Mouse (Mus musculus): Measurements from ENCODE around the gene Aff2. TPM values are rescaled to one million over a fixed set of nuclear protein-coding genes. Genes with fewer than 3 reads are reported as not detected.

Gene Aff2
- polyA plus RNA-seq, 1 experiment from 2014 or later = 5.7 TPM

DNA sequence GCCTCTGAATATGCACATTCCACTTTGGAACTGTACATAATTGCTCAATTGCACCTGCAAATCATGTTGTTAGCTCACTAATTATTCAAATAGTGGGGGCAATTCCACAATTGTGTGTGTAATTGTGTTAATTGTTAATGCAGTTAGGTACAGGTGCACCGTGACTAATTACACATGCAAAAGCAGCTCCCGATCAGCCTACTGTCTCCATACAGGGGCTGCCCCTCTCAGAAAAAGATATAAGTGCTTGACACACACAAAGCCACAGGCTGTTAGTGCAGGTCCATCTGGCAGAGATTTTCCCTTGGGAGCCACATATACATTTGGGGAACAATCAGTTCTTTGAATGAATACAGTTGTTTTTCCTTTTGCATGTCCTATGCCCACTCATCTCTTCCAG lies 302.9 kb downstream of the Aff2 start:
- Histone ChIP-seq H3K4me3 (ENCODE audit: low read depth, low read length) (no peak overlapping the region), H3K27ac (replicated peaks; ENCODE audit: low read depth, low read length) (no peak overlapping the region), H3K9ac (ENCODE audit: low read depth, low read length) (no peak overlapping the region), H3K36me3 (ENCODE audit: control insufficient read depth, insufficient read depth, low read length) (no peaks in the 10 kb centered on the region), H3K4me2 (ENCODE audit: low read depth, low read length) (no peak overlapping the region), H3K9me3 (ENCODE audit: control insufficient read depth, low read length) (no peaks in the 10 kb centered on the region), H3K4me1 (ENCODE audit: control insufficient read depth, insufficient read depth, low read length) (no peaks in the 10 kb centered on the region), H3K27me3 (replicated peaks; ENCODE audit: control insufficient read depth, insufficient read depth, low read length) (no peaks in the 10 kb centered on the region)
- 92% methylated on average over 2 of the region's 2 CpGs for WGBS
- ATAC-seq (ENCODE audit: low read depth) = no peak
- no peak for DNase-seq (ENCODE audit: low spot score)

DNA sequence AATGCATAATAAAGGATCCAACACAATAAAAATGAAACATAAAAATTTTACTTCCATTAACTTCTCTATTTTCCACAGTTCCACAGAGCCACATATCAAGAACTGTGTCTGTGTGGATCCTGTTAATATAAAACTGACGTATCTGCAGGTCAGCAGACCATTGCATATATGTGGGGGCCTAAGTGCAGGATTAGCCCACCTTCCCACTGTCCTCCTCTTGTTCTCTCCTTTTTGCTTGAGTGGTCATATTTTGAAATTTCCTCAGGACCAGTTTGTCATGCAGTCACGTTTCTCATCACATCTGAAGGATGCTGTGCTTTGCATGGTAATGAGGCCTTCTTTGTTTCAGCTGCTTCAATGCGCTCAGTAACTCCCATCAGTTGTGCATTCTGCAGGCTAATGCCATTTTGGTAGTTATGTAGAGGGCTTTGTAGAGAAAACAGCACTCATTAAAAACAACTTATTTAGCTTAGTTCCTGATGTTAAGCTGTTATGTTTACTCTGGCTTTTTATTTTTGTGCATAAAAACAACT lies 306.1 kb downstream of the Aff2 start:
- Histone ChIP-seq H3K4me3 (ENCODE audit: low read depth, low read length) (no peak overlapping the region), H3K36me3 (ENCODE audit: control insufficient read depth, insufficient read depth, low read length) (no peaks in the 10 kb centered on the region), H3K4me2 (ENCODE audit: low read depth, low read length) (no peak overlapping the region), H3K4me1 (ENCODE audit: control insufficient read depth, insufficient read depth, low read length) (no peaks in the 10 kb centered on the region), H3K27me3 (replicated peaks; ENCODE audit: control insufficient read depth, insufficient read depth, low read length) (no peaks in the 10 kb centered on the region), H3K27ac (replicated peaks; ENCODE audit: low read depth, low read length) (no peak overlapping the region), H3K9me3 (ENCODE audit: control insufficient read depth, low read length) (no peaks in the 10 kb centered on the region), H3K9ac (ENCODE audit: low read depth, low read length) (no peak overlapping the region)
- ATAC-seq (ENCODE audit: low read depth) = no peak
- DNase-seq (ENCODE audit: low spot score) = no peak
- 76% methylated on average over 3 of the region's 3 CpGs for WGBS

DNA sequence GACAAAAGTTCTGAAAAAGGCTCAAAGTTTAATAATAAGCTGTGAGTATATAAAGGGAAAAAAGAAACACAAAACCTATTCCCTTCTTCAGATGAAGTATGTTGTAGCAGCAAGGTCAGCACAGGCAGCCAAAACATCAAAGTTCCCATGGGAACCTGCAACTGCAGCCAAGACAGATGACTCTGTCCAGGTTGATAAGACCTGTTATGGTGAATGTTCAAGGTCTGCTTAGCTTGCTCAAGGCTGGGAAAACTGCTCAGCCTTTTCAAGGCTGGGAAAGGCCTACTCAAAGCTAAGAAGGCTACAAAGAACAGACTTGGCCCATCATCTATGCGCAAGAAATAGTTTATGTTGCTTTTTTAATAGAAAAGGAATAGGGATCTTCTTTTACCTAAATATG lies 315.6 kb downstream of the Aff2 start:
- ATAC-seq (ENCODE audit: low read depth) = no peak
- H3K27me3 ChIP-seq (replicated peaks; ENCODE audit: control insufficient read depth, insufficient read depth, low read length) = no peaks in the 10 kb centered on the region
- no peaks in the 10 kb centered on the region for H3K9me3 ChIP-seq (ENCODE audit: control insufficient read depth, low read length)
- H3K4me2 ChIP-seq (ENCODE audit: low read depth, low read length) = no peak overlapping the region
- no peak overlapping the region for H3K27ac ChIP-seq (replicated peaks; ENCODE audit: low read depth, low read length)
- no peak overlapping the region for H3K9ac ChIP-seq (ENCODE audit: low read depth, low read length)
- no peaks in the 10 kb centered on the region for H3K36me3 ChIP-seq (ENCODE audit: control insufficient read depth, insufficient read depth, low read length)
- WGBS = 84% methylated on average over 1 of the region's 1 CpGs
- H3K4me3 ChIP-seq (ENCODE audit: low read depth, low read length) = no peak overlapping the region
- no peak for DNase-seq (ENCODE audit: low spot score)
- H3K4me1 ChIP-seq (ENCODE audit: control insufficient read depth, insufficient read depth, low read length) = no peaks in the 10 kb centered on the region

DNA sequence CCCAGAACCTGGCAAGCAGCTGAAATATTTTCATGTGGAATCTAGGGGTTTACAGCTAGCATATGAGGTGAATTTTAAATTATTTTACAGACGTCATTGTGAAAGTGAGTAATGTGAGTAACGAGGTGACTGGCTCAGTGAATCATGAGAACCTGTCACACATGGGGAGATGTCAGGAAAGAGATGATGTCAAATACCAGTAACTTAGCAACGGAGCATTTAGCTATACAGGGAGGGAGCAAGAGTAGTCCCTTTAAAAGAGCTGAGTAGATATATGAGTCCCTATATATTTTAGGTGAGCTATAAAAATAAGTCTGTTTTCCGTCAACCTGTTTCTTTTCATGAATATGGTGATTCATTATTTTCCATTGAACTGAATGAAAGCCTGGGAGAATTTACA lies 338.7 kb downstream of the Aff2 start:
- no peak overlapping the region for H3K9ac ChIP-seq (ENCODE audit: low read depth, low read length)
- ATAC-seq (ENCODE audit: low read depth) (no peak), DNase-seq (ENCODE audit: low spot score) (no peak)
- no peak overlapping the region for H3K27ac ChIP-seq (replicated peaks; ENCODE audit: low read depth, low read length)
- H3K4me1 ChIP-seq (ENCODE audit: control insufficient read depth, insufficient read depth, low read length) = no peaks in the 10 kb centered on the region
- no peaks in the 10 kb centered on the region for H3K27me3 ChIP-seq (replicated peaks; ENCODE audit: control insufficient read depth, insufficient read depth, low read length)
- no peaks in the 10 kb centered on the region for H3K36me3 ChIP-seq (ENCODE audit: control insufficient read depth, insufficient read depth, low read length)
- H3K9me3 ChIP-seq (ENCODE audit: control insufficient read depth, low read length) = no peaks in the 10 kb centered on the region
- no peak overlapping the region for H3K4me3 ChIP-seq (ENCODE audit: low read depth, low read length)
- no peak overlapping the region for H3K4me2 ChIP-seq (ENCODE audit: low read depth, low read length)
- WGBS = 62% methylated on average over 4 of the region's 4 CpGs

- no peaks in the 10 kb centered on the region for H3K36me3 ChIP-seq (ENCODE audit: control insufficient read depth, insufficient read depth, low read length)
- H3K27me3 ChIP-seq (replicated peaks; ENCODE audit: control insufficient read depth, insufficient read depth, low read length) = no peaks in the 10 kb centered on the region
- no peak for DNase-seq (ENCODE audit: low spot score)
- H3K9ac ChIP-seq (ENCODE audit: low read depth, low read length) = no peak overlapping the region
- no peak for ATAC-seq (ENCODE audit: low read depth)
- H3K4me1 ChIP-seq (ENCODE audit: control insufficient read depth, insufficient read depth, low read length) = no peaks in the 10 kb centered on the region
- no peak overlapping the region for H3K4me3 ChIP-seq (ENCODE audit: low read depth, low read length)
- no peak overlapping the region for H3K4me2 ChIP-seq (ENCODE audit: low read depth, low read length)
- H3K9me3 ChIP-seq (ENCODE audit: control insufficient read depth, low read length) = no peaks in the 10 kb centered on the region
- H3K27ac ChIP-seq (replicated peaks; ENCODE audit: low read depth, low read length) = no peak overlapping the region
- WGBS = 38% methylated on average over 3 of the region's 3 CpGs
These were observed 378.9 kb downstream of the Aff2 start for GRCm38 (mm10) chrX:69738972-69739371.

DNA sequence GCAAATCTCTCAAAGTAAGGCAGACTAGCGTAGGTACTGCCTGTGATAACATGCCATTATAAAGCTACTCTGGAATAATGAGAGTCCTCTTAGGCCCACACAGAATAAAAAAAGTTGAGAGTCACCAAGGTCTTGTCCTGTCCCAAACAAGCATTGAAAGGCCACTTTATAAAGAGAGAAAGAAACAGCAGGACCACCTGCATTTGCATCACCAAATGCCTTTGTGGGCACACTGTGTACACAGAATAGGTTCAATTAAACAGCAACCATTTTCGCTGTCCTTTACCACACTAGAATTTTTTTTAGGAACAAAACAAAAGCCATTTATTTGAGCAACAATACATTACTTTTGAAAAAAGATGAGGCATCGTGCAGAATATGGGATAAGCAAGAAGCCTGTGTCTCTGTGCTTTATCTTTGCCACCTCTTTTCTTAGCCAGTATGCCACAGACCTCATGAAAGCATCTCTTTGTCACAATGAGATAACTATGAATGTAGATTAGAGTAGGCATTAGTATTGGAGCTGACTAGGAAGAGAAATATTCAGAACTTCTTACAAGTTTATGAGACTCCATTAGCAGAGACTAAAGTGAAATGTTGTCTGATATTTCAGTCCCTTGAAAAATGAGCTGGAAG lies 385.0 kb downstream of the Aff2 start:
- Histone ChIP-seq H3K4me1 (ENCODE audit: control insufficient read depth, insufficient read depth, low read length) (no peaks in the 10 kb centered on the region), H3K36me3 (ENCODE audit: control insufficient read depth, insufficient read depth, low read length) (no peaks in the 10 kb centered on the region), H3K4me2 (ENCODE audit: low read depth, low read length) (no peak overlapping the region), H3K4me3 (ENCODE audit: low read depth, low read length) (no peak overlapping the region), H3K9ac (ENCODE audit: low read depth, low read length) (no peak overlapping the region), H3K9me3 (ENCODE audit: control insufficient read depth, low read length) (no peaks in the 10 kb centered on the region), H3K27ac (replicated peaks; ENCODE audit: low read depth, low read length) (no peak overlapping the region), H3K27me3 (replicated peaks; ENCODE audit: control insufficient read depth, insufficient read depth, low read length) (no peaks in the 10 kb centered on the region)
- DNase-seq (ENCODE audit: low spot score) (no peak), ATAC-seq (ENCODE audit: low read depth) (no peak)
- 53% methylated on average over 3 of the region's 3 CpGs for WGBS

- no peak overlapping the region for H3K27ac ChIP-seq (replicated peaks; ENCODE audit: low read depth, low read length)
- no peaks in the 10 kb centered on the region for H3K36me3 ChIP-seq (ENCODE audit: control insufficient read depth, insufficient read depth, low read length)
- no peak overlapping the region for H3K9ac ChIP-seq (ENCODE audit: low read depth, low read length)
- H3K9me3 ChIP-seq (ENCODE audit: control insufficient read depth, low read length) = no peaks in the 10 kb centered on the region
- DNase-seq (ENCODE audit: low spot score) (no peak), ATAC-seq (ENCODE audit: low read depth) (no peak)
- H3K4me2 ChIP-seq (ENCODE audit: low read depth, low read length) = no peak overlapping the region
- 75% methylated on average over 2 of the region's 2 CpGs for WGBS
- no peaks in the 10 kb centered on the region for H3K4me1 ChIP-seq (ENCODE audit: control insufficient read depth, insufficient read depth, low read length)
- no peak overlapping the region for H3K4me3 ChIP-seq (ENCODE audit: low read depth, low read length)
- no peaks in the 10 kb centered on the region for H3K27me3 ChIP-seq (replicated peaks; ENCODE audit: control insufficient read depth, insufficient read depth, low read length)
These were observed 441.9 kb downstream of the Aff2 start for GRCm38 (mm10) chrX:69801890-69802439.

- WGBS = 76% methylated on average over 3 of the region's 3 CpGs
- no peak overlapping the region for H3K27ac ChIP-seq (replicated peaks; ENCODE audit: low read depth, low read length)
These were observed 442.4 kb downstream of the Aff2 start for GRCm38 (mm10) chrX:69802481-69802880.

DNA sequence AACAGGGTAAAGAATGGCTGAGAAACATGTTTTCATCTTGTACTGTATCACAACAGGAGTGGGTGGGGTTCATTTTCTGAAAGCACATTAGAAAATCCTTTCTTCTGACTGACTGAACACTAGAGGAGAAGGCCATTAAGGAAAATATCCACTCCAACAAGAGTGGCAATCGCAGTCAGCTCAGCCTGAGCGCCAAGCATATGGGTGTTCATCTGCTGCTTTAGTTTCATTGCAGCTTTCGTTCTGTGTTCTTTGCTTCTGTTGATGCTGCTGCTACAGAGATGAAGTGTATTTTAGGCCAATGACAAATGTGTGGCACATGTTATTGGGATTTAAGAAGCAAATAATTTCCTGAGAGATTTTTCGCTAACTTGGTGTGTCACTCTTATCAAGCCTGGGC lies 451.7 kb downstream of the Aff2 start:
- Histone ChIP-seq H3K36me3 (ENCODE audit: control insufficient read depth, insufficient read depth, low read length) (no peaks in the 10 kb centered on the region), H3K4me3 (ENCODE audit: low read depth, low read length) (no peak overlapping the region), H3K27ac (replicated peaks; ENCODE audit: low read depth, low read length) (no peak overlapping the region), H3K4me2 (ENCODE audit: low read depth, low read length) (no peak overlapping the region), H3K4me1 (ENCODE audit: control insufficient read depth, insufficient read depth, low read length) (no peaks in the 10 kb centered on the region), H3K9ac (ENCODE audit: low read depth, low read length) (no peak overlapping the region), H3K27me3 (replicated peaks; ENCODE audit: control insufficient read depth, insufficient read depth, low read length) (no peaks in the 10 kb centered on the region), H3K9me3 (ENCODE audit: control insufficient read depth, low read length) (no peaks in the 10 kb centered on the region)
- WGBS = 95% methylated on average over 4 of the region's 4 CpGs
- ATAC-seq (ENCODE audit: low read depth) (no peak), DNase-seq (ENCODE audit: low spot score) (no peak)

More at GRCm38 (mm10) chrX:69802481-69802880, 442.4 kb downstream of the Aff2 start:
- DNase-seq (ENCODE audit: low spot score) (no peak), ATAC-seq (ENCODE audit: low read depth) (no peak)
- no peaks in the 10 kb centered on the region for H3K9me3 ChIP-seq (ENCODE audit: control insufficient read depth, low read length)
- no peaks in the 10 kb centered on the region for H3K36me3 ChIP-seq (ENCODE audit: control insufficient read depth, insufficient read depth, low read length)
- no peak overlapping the region for H3K4me2 ChIP-seq (ENCODE audit: low read depth, low read length)
- no peak overlapping the region for H3K9ac ChIP-seq (ENCODE audit: low read depth, low read length)
- H3K27me3 ChIP-seq (replicated peaks; ENCODE audit: control insufficient read depth, insufficient read depth, low read length) = no peaks in the 10 kb centered on the region
- no peak overlapping the region for H3K4me3 ChIP-seq (ENCODE audit: low read depth, low read length)
- no peaks in the 10 kb centered on the region for H3K4me1 ChIP-seq (ENCODE audit: control insufficient read depth, insufficient read depth, low read length)
